Mouse (Mus musculus): ENCODE measurements around the gene Gopc.
A peak's percentile ranks its signal among the peaks of the same experiment; 100 is the strongest.

Gopc gene

DNA sequence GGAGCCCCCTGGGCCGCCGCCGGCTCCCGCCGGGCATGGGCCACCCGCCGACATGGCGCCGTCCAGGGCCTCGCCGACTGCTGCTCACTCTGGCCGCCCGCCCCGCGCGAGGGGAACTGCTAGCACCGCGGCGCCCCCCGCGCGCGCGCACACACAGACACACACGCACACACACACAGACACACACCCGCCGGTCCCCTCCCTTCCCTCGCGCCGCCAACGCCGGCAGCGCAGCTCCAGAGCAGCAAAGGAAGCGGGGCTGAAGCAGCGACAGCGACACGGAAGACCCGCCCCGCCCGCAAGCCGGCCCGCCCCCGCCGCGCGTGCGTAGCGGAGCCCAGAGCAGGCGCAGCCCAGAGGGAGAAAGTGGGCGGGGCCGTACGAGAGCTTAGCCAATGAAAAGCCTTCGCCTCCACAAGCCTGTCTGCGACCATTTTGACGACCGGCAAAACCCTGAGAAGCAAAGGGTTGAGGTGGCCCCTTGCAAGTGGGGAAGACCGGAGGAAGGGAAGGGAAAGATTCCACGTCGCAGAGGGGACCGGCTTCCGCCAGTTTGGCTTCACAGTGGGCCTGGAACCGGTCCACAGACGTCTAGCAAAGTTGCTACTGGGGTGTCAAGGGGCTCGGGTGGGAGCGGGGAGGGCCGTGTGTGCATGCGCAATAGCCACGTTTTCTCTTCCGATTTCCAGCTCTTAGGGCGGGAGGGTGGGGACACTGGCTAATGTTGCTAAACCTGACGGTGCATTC is at the start of gene Gopc:
Gene Gopc (minus strand): TSS at position 280 of the 747 bp plus-strand sequence.
- DNase-seq (ENCODE audit: low read depth, low spot score): peak; percentile 99

DNA sequence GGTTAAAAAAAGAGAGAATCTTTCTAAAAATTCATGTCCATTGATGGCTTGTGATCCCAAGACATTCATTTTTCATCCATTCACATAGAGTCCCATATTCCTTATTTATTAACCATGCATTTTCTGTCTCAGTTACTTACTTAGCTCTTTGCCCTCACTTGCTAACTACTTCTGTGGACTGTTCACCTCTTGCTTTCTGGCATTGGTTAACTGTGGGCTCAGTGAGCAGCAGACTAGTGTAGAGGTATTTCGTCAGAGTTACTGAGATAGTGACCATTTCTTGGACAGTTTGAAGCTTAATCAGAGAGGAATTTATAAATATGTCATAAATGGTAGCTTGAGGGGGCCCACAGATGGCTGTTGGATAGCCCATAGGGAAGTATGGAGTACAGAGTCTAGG is 49.0 kb upstream of the Gopc start:
- no peak for DNase-seq (ENCODE audit: low read depth, low spot score)

DNA sequence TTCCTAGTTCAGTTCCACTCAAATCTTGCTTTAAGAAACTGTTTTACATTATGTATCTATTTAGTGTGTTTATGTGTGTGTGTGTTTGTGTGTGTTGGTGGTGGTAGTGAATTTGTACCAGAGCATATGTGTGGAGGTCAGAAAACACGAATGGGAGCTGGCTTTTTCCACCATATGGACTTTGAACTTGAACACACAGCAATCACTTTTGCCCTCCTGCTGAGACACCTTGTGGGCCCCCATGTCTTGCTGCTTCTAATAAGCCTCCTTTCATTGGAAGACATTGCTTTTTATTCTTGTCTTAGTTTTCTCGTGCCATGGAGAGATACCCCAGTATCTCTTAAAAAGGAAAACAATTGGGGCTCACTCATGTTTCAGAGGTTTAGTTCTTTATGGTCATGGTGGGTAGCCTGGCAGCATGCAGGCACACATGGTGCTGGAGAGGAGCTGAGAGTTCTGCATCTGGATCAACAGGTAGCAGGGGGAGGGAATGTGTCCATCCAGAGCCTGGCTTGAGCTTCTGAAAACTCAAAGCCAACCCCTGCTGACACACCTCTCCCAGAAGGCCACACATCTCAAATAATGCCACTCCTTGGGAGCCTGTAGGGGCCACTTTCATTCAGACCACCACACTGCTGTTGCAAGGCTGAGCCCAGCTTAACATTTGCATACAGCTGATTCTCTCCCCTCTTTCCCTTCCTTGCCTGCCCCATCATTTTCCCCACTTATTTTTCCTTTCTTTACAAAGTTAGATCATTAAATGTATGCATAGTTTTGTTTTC is 45.9 kb upstream of the Gopc start:
- DNase-seq (ENCODE audit: low read depth, low spot score): no peak

DNA sequence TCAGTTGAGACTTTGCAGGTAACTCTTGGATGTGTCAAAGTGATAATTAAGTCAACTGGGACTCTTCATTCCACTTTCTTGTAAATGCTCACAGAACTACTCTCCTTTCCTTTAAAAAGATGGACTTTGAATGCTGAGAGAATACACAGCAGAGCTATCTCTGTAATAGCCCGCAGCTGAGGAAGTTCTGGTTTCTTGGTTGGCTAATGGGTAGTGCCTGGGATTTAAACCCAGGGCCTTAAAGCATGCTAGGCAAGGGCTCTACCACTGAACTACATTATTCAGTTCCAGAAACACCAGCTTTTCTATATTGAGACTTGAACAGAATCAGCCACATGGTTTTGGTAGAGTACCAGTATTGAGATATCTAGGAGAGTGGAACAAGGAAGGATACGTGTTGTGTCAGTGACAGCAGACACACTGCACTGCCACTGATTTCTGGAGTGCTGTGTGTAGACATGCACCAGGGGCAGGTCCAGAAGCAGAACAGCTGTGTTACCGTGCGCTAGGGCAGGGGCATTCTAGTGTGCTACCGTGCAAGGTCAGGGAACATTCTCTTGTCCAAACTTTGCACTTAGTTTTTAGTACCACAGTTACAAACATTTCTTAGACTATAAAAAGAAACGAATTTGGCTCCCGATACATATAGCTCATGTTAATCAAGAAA is 44.5 kb upstream of the Gopc start:
- DNase-seq (ENCODE audit: low read depth, low spot score): no peak

DNA sequence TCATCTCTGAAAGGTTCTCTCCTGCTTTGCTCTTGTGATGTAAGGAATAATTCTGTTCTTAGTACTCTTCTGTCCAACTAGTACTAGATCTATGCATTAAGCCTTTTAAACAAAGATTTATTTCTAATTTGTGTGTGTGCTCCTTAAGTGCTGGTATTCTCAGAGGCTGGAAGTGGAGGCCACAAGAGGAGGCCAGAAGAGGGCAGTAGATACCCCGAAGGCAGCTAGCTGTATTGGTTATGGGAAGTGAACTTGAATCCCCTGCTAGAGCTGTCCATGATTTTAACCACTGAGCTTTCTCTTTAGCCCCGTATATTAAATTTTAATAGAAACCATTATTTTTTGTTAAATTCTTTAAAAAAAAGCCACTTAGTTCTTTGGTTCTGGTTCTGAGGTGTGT is 41.2 kb upstream of the Gopc start:
- peak; percentile 47 for DNase-seq (ENCODE audit: low read depth, low spot score)

DNA sequence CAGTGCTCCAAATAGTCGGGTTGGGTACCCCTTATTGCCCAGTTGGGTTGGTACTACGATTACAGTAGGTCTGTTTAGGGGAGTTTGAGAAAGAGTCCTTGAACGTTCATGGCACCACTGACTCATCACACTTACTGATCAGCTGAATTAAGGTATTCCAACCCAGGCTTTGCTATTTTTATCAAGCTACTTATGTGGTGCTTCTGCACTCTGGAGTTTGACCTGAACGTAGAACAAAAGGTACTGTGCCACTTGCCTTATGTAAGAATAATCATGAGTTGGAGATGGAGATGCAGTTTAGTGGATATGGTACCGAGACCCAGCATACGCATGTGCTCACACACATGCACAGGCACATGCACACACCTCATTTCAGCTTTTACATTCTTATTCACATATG is 39.8 kb upstream of the Gopc start:
- DNase-seq (ENCODE audit: low read depth, low spot score): no peak

DNA sequence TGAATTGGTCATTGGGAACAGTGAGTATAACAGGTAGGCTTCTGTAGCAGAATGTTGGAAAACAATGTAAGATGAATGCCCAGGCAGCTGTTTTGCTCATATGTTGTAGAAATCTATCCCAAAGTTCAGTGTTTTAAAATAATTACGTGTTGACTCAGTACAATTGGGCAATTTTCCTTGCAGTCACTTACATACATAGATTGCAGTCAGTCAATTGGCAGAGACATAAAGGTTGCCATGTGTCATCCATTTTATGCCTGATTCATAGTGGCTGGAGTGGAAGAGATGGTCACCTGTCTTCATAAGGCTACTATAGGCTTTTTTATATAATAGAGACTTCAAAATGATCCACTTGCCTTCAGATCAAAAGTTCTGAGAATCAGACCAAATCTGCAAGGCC is 38.6 kb upstream of the Gopc start:
- DNase-seq (ENCODE audit: low read depth, low spot score): no peak

DNA sequence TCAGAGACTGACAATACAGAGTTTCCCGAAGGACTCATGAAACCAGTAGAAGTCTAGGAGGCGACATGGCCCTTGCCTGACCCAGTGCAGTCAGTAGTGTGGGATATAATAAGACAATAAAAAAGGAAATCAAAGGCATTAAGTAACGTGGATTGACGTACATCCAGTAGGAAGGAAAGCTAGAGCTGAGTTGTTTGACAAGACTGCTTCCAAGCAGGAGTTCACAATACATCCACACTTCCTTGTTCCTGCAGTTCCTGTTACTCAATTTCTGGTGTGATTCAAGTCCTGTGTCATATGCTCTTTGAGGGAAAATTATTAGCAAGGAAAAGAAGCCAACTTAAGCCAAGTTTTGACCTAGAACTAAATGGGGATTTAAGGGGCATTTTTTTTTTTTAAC is 37.5 kb upstream of the Gopc start:
- DNase-seq (ENCODE audit: low read depth, low spot score): no peak

DNA sequence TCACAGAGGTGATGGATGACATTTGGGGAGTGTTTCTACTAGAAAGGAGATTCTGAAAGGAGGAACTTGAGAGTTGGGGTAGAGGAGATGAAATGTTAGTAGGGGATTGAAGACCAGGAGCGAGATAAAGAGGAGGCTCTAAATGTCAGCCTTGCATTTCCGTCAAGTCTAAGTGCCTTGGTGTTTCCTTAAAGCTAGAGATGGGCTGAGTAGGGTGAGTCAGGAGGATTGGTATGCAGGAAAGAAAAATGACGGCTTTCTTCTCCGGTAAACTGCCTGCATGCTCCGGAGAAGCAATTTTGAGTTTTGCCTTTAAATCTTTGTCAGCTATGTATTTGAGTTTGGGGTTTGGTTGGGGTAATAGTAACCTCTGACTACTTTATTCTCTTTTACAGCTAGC is 37.0 kb upstream of the Gopc start:
- DNase-seq (ENCODE audit: low read depth, low spot score): no peak

DNA sequence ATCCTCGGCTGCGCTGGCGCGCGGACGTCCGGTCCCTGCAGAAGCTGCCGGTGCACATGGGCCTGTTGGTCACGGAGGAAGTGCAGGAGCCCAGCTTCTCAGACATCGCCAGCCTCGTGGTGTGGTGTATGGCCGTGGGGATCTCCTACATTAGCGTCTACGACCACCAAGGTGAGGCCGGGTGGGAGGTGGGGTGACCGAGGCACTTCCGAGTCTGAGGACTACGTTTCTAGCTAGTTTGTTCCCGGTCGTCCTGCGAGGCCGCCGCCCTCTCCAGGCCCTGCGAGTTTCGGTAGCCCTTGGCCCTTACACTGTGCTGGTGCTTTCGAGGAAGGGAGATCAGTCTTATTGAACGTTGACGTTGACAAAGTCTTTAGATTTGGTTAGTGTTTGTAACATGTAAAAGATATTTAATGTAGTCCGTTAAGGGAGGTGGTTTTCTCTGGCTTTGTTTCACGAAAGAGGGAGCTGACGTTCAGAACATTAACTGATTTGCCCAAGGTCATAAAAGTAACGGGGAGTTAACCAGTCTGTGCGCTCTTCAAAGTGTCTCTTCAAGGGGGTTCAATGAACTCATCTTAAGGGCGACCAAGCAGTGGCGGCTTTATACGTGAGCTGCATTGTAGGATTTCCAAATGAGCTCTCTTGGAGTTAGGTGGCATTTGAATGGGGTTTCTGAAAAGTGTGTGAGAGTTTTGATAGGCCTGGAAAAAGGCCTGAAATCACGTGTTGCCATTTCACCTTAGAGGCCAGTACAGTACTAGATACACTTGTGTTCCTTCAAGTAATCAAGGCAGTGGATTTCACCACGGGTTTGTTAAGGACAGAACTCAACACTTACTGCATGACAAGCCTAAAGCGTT is 36.3 kb upstream of the Gopc start:
- no peak for DNase-seq (ENCODE audit: low read depth, low spot score)

DNA sequence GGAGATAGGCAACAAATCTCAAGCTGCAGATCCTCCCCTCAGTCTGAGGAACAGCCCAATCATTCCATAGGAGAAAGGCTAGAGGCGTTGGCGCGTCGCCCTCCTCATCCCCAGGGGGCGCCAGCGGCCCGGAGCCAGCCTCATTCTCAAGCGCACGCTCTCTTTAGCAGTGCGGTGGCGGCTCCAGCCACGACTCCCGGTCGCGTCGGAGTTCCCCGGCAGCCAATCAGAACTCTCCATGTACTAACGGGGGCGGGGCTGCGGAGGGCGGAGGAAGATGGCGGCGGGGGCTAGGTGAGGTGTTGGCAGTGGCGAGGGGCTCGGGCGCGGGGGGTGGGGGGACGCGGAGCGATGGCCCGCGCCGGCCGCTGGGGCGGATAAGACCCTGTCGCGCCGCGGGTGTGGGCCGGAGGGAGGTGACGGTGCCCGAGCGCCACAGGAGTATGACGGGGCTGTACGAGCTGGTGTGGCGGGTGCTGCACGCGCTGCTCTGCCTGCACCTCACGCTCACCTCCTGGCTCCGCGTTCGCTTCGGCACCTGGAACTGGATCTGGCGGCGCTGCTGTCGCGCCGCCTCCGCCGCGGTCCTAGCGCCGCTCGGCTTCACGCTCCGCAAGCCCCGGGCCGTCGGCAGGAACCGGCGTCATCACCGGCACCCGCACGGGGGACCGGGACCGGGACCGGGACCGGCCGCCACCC is 35.5 kb upstream of the Gopc start, which contains the start of gene Nus1:
Gene Nus1 (plus strand): TSS at position 249 of the 699 bp plus-strand sequence.
- peak; percentile 99 for DNase-seq (ENCODE audit: low read depth, low spot score)

DNA sequence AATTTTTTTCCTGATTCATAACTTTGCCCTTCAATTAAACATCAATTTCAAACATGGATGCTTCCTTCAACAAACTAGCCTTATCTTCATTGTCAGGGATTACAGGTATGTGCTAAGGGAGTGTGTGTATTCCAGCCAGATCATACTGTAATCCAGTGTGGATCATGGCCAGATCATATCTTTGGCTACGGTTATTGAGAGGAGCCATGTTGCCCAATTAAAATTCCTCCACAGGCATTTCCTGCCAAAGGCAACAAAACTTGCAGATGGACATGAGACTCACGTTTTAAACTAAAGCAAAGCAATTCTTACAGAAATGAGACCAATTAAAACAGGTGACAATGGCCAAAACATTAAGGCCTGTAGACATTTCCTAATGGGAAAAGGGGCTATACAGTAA is 34.5 kb upstream of the Gopc start:
- DNase-seq (ENCODE audit: low read depth, low spot score): no peak

DNA sequence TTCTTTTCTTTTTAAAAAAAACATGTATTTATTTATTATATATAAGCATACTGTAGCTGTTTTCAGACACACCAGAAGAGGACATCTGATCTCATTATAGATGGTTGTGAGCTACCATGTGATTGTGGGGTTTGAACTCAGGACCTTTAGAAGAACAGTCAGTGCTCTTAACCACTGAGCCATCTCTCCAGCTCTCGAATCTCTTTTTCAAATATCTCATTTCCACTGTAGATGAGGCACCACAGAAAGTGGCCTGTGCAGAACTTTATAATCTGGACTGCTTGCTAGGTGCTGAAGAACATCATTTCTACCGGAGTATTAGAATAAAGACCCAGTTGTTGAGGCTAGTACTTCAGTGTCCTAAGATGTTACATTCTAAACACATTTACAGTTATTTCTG is 33.1 kb upstream of the Gopc start:
- DNase-seq (ENCODE audit: low read depth, low spot score): no peak

DNA sequence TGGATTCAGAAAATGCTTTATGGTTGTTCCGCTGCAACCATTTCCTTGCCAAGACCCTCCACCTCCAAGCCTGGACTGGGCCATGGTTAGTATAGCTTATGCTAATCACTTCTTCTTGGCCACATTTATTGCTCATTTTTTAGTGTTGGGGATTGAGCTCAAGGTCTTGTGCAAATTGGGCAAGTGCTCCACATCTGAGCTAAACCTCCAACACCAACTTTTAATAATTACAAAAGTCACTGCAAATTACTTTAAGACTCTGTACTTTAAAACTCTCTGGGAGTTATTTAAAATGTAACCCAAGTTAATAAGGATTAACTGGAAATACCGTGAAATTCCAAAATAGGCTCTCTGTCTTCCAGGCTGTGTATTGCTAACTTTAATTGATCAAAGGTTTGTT is 25.6 kb upstream of the Gopc start:
- no peak for DNase-seq (ENCODE audit: low read depth, low spot score)

DNA sequence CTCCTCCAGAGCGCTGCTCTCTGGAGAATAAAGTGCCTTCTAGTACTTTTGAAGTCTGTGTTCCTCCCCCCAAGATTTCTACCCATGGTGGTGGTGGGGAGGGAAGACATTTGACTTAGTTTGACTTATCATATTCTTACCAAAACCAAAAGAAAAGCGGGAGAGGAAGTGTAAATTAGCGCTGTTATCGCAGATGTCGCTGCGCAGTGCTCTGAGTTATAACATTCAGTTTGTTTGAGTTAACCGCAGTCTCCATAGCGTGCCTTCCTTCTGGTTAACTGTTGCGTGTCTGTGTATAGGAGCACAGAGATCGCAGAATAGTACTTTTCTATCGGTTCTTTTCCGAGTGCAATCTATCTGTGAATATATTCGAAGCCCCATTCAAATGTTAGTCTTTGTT is 23.2 kb upstream of the Gopc start:
- no peak for DNase-seq (ENCODE audit: low read depth, low spot score)

DNA sequence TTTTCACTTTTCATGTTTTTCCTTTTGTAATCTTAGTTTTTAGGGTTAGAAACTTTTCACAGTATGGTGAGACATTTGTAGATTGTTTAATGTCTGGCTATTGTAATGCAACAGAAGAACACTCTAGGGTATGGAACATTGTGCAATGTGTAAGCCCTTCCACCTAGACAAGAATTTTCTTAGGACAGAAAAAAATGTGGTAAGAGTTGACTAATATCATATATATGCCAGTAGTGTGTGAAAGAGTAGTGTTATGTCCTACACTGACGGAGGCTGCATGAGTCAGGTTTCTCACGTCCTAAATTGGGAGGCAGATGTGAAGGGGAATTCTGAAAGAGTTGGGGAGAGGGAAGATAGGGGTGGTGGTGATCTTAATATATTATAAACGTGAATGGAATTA is 17.8 kb upstream of the Gopc start:
- no peak for DNase-seq (ENCODE audit: low read depth, low spot score)

DNA sequence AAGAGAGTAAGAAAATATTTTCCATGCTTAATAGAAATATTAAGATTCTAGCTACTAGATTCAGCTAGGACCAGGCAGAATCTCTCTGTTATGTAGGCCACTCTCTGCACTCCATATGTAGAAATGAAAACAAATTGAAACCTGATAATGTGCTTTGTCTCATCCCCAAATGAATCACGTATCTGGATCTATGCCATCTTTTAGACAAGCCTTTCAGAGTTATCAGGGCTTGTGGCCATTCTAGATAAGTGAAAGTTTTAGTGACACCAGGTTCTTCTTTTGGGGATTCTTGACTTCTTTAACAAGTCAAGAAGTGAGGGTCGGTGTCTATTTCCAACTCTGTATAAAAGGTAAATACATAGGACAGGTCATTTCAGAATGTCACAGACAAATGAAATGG is 16.8 kb upstream of the Gopc start:
- no peak for DNase-seq (ENCODE audit: low read depth, low spot score)

DNA sequence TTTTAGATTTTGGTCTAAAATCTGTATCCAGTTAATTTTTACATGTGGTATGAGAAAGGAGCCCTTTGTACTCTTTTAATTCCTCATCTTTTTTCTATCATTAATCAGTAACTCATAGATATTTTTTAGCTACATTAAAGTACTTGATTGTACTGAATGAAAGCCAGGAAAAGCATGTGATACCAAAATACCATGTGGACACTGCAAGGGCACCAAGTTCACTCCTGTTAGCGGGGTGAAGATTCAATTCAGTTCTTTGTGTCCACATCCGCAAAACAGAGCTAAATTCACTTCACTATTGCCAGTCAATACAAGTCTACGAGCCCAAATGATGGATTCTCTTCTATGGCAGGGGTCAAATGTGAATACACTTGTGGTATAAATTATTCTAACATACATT is 14.7 kb upstream of the Gopc start:
- no peak for DNase-seq (ENCODE audit: low read depth, low spot score)

DNA sequence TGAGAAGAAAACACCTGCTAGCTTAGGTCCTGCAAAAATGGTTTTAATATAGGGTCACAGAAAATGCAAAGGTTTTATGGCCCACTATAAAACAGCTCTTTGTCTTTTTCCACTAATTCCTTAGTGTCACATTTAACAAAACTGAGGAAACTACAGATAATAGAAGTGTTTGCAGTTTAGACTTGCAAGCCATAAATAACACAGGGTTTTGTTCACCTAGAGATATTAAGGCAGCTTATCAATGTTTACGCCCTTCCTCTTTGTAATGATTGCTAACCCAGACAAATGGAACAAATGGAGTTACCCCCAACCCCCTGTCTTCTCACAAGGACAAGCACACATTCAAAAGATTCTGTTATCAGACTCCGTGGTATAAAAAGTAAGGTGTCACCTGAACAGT is 9.3 kb upstream of the Gopc start:
- no peak for DNase-seq (ENCODE audit: low read depth, low spot score)

DNA sequence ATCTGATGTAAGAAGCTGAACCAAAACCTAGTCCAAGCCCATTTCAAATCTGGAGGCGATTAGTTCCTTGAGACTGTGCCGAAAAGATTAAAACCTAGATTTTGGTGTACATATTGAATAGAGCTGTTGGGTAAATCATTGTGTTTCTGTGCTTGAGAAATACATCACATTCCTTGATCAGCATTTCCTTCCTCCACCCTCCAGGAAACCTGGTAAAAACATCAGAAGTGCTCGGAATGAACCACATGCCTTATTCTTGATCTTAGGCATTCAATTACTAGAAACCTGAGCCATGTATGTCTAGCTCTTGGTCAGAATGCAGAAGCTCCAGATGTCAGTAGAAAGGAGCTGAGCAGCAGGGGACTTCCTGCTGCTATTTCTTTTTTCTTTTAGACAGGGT is 7.5 kb upstream of the Gopc start:
- no peak for DNase-seq (ENCODE audit: low read depth, low spot score)

DNA sequence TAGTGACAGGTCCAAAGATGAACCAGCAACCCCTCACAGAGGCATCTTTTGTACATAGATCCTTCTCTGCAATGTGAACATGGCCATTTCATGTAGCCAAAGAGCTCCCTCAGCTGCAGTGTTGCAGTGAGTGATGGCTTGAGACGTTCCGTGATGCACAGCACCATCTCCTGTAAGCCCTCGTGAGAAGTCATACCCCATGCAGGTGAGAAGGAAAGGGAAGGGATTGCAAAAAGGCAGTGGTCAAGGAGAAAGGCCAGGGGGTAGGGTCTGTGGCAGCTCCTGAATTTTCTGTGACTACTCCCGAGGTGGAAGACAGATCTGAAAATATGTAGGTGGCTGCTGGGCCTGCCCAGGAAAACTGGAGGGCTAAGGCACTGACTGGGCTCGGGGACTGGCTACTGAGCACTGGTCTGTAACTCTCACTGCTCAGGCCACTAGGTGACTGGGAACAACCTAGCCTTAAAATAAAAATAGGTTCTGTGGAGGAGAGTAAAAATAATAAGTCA is 7.1 kb upstream of the Gopc start, which contains the start of gene Nepn:
Gene Nepn (plus strand): TSS at position 51 of the 509 bp plus-strand sequence.
- no peak for DNase-seq (ENCODE audit: low read depth, low spot score)
